Mouse (Mus musculus) layer of hippocampus, adult 9-10 months (tissue): ENCODE data around the gene Gm42417.
"Not testable (repeated sequence)": the region's sequence is repeated elsewhere in the genome, so short reads cannot be mapped to it uniquely, and the experiment has no call there.

Experiments
- DNase-seq: peaks from one replicate; pipeline ENCODE4 v3.0.0; 2022; ENCODE audit warnings: low spot score

Gene Gm42417

DNA sequence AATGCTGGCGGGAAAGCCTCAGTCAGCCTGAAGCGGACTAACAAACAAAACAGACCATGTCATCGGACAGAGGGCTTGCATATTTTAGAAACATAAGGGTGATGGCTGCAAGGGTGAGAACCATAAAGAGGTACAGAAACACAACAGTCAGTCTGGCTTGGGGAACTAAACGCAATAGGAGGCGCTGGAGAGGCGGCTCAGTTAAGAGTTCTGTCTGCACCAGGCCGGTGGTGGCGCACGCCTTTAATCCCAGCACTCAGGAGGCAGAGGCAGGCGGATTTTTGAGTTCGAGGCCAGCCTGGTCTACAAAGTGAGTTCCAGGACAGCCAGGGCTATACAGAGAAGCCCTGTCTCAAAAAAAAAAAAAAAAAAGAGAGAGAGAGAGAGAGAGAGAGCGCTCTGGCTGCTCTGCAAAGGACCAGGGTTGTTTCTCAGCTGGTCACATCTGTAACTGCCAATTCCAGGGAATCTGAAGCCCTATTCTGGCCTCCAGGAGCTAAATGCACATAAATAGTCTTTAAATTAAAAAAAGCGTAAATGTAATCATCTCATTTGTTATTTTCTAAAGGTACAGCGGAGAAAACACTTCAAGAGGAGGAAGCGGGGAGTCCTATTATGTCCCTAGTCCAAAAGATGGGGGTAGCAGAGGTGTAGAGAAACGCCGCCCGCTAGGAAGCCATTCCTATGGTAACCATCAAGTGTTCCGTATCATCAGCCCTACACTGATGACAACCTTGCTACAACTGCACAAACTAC is 6.8 kb upstream of the Gm42417 start:
- DNase-seq = no peak

DNA sequence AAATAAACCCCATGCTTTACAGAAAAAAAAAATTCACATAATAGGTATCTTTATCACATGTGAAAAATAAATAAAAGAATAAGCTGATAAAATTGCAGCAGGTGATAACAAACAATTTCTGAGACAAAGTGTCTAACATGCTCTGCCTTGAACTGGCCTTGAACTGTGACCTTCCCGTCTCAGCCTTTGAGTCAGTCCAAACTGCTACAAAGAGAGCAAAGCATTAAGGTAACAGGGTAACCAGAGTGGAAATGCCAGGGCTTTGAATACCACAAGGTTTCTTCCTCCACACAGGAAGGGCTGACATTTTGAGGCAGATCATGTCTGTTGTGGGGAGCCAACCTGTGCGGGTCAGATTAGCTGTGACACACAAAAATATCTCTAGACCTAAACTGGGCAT is 6.2 kb upstream of the Gm42417 start:
- no peak for DNase-seq

DNA sequence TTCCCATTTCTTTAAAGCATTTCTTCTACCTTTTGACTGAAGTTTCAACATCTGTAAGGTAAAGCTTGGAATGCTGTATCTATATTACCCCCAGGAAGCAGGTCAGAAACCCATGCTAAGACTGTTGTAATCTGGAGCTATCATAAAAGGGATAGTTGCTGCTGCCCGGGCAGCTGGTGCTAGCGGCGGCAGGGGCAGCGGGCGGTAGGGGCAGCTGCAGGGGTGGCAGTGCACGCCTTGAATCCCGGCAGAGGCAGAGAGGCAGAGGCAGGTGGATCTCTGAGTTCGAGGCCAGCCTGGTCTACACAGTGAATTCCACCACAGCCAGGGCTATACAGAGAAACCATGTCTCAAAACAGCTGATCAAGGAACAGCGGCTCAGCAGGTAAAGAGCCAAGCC is 3.7 kb upstream of the Gm42417 start:
- no peak for DNase-seq

DNA sequence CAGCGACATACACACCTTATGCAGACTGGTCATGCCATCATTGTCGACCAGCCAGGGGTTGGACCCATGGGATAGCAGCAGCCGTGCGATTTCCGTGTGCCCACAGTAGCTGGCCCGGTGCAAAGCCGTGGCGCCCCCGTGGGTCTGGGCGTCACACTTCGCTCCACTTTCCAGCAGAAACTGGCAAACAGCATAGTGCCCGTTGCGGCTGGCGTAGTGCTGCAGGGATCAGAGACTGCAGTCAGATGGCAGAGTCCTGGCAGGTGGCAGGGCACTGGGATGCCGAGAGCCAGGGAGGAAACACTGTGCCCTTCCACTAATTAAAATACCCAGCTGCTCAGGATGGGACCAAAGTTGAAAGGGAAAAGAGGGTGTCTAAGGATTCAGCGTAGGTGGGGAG is 2.6 kb upstream of the Gm42417 start:
- no peak for DNase-seq

DNA sequence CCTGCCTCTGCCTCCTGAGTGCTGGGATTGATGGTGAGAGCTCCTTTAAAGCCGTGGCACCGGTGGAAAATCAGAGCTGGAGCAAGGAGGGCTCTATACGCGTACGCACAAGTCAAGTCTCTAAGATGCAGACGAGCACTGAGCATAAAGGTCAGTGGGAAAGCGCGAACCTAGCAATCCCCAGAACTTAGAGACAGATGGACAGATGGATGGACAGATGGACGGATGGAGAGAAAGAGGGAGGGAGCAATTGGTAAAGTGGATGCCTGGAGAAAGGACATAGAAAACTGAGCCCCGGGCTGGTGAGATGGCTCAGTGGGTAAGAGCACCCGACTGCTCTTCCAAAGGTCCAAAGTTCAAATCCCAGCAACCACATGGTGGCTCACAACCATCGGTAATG is 1.6 kb upstream of the Gm42417 start:
- DNase-seq = no peak

DNA sequence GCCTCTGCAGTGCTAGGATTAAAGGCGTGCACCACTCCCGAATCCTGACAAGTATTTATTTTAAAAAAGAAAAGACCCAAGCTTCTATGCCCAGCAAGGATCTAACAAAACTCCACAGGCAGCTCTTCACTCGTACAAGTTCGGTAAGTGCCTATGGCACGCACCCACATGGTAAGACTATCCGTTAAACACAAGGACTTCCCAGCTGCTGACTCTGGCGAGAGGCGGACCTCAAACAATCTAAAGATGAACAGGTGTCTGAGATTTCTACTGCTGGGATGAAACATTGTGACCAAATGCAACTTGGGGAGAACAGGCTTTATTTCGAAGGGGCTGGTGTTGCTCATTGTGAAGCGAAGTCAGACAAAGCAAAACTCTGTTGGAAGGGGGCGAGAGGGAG is 903 bp upstream of the Gm42417 start:
- no peak for DNase-seq

DNA sequence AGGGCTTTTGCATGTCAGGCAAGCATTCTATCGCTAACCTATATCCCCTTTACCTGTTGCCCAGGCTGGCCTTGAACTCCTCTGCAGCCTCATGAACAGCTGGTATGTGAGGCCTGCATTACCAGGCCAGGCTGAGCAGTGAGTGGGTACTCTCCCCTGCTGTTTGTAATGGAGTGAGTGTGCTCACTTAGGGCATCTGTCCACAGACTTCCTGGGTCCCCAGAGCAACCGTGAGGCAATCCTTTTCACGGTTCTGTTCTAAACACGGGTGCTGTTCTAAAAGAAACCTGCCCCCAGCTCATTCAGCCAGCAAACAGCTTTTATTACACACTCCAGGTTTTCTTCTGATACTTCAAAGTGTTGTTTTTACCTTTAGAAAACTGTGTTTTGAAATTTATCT is 502 bp downstream of the Gm42417 start:
- no peak for DNase-seq

DNA sequence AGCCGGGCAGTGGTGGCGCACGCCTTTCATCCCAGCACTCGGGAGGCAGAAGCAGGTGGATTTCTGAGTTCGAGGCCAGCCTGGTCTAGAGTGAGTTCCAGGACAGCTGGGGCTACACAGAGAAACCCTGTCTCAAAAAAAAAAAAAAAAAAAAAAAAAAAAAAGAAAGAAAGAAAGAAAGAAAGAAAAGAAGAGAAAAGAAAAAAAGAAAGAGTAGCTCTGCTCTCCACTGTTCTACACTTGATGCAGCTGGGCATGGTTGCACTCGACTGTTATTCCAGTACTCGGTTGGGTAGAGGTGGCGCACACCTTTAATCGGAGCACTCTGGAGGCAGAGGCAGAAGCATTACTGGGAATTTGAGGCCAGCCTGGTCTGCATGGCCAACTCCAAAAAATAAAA is 2.4 kb downstream of the Gm42417 start, which contains the start of gene Ankrd23:
Gene Ankrd23 (minus strand): TSS at position 101 of the 400 bp plus-strand sequence.
- not testable (repeated sequence) for DNase-seq

DNA sequence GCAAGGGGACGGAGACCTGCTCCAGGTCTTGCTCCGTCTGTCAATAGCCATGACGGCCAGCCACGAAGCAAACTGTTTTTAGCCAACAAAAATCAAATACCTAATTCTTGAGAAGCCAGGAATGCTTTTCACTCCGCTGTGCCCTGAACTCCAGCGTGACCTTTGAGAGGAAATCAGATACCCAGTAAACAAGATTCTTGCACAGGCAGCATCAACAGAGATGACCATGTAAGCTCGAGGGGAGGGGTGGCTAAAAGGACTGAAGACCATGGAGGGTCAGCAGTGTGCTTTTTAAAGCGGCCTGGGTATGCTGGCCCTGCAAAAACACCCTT is 2.9 kb downstream of the Gm42417 start:
- DNase-seq = no peak

DNA sequence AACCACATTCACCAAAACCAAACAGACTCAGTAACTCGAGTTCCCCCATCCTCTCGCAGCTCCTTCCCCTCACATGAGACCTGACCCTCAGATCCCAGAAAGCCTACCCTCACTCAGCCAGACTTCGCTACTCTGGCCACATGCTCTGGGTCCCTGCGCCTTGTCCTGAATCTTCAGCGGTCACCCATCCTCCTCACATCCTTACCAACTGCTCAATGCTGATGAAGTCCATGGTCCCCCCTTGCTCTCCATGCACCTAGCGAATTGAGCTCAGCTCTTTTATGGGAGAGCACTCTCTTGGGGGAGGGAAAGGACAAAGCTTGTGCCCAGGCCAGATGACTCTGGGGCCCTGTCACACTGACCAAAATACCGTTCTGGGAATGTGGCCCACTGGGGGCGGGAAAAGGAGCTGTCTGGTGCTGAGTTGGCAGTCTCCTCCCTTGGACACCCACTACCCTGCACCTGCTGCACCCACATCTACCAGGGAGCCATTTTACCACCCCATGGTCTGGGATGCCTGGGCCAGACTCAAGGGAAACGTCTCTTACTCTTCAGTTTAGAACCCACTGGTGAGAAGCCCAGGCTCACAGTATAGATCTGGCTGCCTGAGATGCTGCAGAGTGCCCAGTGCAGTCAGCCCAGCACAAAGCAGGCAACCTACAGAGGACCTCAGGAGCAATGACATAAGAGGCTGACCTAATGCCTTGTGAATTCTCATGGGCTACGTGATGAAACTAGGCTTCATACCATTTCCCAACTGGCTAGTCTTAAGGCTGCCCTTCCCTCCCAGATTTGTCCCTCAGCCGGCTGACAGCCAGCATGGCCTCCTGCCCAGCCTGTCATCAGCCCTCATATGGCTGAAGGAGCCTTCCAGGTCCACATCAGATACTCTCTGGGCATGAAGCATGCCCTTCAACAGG is 3.5 kb downstream of the Gm42417 start:
- DNase-seq = no peak

DNA sequence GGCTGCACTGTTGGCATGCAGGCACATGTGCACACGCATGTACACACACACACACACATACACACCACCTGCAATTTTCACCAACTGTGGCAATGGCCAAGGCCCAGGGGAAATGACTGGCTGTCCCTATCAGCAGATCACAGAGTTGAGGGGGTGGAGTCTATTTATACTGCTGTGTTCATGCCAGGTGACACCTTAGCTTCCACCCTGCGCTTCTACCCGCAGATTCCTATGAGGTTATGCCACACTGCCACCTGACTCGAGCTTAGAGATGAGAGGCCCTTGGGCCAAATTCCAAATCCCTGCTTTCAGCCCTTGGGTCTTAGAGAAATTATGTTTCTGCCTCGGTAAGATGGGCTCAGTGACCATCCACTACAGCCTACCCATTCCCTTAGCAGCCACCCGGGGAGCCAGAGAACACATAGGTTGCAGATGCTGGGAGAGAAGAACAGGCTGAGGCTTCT is 4.6 kb downstream of the Gm42417 start:
- DNase-seq = no peak

DNA sequence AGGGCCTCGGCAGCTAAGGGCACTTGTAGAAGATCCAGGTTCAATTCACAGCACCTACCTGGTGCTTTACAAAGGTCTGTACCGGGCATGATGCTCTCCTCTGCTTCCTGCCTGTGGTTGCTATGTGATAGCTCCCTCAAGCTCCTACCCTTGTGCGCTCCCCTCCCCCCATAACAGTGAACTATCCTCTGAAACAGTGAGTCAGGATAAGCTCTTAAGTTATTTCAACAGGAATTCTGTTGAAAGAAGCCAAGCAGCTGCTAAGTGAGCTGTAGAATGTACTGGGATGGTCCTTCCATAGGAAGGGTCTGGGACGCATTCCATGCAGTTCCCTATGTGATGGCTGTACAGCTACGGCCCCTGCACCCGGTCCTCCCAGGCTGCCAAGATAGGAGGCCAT is 5.7 kb downstream of the Gm42417 start:
- DNase-seq = no peak

DNA sequence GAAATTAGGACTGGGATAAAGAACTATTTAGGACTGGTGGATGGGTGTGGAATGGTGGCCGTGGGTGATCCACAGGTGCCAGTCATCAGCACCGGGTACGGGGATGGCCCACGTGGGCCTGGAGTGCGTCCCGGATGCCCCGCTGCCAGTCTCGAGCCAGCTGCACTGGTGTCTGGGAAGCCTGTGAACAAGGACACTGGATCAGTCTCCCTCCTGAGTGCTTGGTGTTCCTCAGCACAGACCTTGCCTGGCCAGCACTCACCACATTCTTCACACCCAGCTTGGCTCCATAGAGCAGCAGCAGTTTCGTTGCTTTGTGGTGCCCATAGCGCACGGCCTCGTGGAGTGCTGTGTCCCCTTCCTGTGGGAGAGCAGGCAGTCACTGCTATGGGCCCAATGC is 7.8 kb downstream of the Gm42417 start:
- DNase-seq = no peak

DNA sequence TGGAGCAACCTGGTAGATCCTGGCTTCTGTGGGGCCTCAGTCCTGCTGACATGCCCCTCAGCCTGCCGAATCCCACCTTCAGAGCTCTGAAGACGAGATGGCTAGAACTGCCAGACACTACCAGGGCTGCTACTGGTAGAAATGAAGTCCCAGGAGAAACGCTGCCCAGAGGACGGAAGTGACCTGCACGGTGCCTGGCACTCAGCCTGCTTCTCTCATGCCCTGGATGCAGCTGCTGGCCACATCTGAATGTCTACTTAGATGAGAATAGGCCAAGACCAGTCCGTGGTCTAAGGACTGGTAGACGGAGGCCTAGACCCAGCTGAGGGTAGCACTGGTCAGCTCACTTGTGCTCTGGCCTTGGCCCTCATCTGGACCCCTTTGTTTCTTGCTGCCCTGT is 8.3 kb downstream of the Gm42417 start:
- DNase-seq = no peak

DNA sequence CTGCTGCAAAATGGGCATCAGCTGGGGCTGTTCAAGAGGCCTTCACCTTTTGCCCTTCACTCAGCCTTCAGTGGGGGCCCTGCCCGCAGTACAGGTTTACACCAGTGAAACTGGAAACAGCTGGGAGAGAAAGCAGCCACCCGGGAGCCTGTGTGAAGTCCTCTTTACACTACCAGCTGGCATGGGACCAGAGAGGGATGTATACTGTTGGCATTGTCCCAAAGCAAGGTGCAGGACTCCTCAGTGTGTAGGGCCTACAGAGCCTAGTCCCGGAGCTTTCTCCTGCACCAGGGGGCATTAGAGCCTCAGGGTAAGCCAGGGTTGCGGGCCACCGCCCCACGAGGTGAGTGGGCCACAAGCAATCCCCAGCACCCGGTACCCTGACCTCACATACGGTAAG is 8.7 kb downstream of the Gm42417 start:
- DNase-seq = no peak

DNA sequence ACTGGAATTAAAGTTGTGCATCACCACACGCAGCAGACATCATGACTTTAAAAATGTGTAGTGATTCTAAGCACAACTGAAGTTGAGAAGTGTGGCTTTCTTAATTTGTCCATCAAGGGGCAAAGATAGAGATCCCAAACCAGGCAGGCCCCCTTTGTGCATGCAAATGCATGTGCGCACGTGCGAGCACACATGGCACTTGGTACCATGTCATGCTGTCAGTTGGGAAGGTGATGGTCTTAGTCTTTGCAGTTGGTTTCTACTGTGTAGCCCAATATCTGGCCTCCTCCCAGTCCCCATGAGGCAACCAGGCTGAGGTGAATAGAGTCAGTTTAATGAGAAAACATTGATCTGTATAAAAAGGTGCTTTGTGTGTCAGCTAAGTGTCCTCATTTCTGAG is 9.4 kb downstream of the Gm42417 start:
- no peak for DNase-seq

DNA sequence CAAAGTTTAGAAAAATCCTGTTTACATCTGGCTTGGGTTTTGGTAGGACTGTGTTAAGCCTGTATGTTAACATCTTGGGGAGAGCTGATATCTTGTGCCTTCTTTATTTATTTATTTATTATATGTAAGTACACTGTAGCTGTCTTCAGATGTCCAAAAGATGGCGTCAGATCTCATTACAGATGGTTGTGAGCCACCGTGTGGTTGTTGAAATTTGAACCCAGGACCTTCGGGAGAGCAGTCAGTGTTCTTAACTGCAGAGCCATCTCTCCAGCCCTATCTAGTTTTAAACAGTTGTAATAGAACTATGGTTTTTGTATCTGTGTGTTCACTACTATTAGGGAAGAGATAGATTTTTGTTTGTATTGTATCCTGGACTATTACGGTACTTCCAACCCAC is 10.0 kb downstream of the Gm42417 start:
- no peak for DNase-seq

DNA sequence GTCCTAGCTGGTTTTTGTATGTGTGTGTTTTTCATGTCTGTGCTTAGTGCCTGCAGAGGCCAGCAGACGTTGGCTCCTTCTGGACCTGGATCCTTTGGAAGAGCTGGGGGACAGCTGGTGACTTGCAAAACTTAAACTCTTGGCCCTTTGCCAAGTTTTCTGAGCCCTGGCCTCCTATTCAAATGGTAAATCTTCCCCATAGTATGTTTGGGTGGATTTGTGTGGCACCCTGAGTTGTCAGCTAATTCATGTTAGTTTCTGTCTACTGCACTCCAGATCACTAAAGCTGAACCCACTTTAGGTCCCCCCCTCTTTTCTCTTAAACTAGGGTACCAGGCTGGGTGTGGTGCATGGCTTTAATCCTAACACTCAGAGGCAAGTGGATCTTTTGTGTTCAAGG is 10.9 kb downstream of the Gm42417 start:
- DNase-seq = no peak

DNA sequence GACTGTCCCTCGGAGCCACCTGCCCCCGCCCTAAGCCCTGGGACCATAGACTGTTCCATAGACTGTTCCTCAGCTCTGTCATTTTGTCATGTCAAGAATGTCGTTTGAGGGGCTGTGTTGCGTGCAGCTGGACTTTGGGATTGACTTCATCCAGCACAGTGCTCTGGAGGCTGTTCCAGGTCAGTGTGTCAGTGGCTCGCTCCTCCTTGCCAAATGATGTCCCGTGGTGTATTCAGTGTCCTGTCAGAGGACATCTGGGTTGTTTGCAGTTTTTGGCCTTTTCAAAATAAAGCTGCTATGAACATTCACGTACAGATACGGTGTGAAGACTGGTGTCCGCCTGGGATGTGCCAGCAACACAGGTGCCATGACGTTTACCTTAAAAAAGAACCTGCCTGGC is 12.3 kb downstream of the Gm42417 start:
- DNase-seq = no peak

DNA sequence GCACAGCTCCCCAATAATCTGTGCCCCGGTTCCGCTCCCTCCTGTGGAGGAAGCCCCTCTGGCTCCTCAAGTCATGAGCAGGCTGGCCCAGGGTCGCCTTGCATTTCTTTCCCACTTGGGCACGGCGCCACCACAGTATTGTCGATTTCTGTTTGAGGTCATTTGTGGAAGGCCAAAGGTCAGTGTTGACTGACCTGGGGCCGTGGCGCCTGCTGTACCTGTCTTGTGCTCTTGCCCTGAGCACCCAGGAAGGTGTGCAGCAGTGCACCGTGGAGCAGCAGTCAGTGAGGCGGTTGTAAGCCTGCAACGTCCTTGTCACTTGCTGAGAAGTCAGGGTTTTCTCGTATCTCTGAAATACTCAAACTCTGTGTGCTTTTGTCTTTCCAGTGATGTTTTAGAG is 13.5 kb downstream of the Gm42417 start:
- no peak for DNase-seq

DNA sequence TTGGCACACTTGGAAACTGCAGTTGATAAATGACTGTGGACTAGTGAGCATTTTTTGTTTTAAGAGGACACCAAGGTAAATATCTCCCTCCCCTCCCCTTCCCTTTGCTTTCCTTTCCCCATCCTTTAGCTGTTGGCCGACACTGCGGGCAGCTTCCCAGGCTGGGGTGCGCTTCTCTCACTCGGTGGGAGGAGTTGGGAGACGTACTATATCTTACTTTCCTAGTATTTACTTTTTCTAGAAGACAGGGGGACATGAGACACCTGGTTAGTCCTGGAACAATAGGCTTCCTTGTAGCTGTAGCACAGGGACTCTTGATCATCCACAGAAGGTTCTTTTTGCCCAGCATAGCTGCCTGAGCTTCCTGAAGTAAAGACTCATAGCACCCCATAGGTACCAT is 15.2 kb downstream of the Gm42417 start:
- no peak for DNase-seq

DNA sequence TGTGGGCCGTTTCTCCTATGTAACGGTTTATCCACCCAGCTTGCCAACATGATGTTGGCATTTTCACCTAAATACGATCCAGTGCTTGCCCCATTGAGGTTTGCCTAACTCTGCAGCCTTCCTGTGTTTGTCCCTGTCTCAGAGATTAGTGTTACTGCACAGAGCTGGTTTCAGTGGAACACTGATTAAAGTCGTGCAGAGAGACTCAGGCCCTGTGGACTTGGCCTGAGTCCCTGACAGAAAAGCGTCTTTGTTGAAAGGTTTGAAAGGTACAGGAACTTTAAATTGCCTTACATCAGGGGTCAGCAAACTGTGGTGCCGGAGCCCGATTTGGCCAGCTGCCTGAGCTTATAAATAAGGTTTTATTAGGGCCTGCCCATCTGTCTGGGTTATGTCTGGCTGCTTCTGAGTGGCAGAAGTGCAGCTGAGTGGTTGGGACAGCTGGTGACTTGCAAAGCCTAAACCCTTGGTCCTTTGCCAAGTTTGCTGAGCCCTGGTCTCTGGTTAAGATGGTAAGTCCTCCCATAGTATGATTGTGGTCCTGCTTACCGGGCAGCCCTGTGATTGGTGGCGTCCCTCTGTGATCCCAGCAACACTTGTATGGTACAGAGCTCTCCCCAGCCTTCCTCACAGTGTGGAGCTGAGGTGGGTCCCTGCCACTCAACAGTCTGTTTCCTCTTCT is 15.8 kb downstream of the Gm42417 start:
- DNase-seq = no peak

DNA sequence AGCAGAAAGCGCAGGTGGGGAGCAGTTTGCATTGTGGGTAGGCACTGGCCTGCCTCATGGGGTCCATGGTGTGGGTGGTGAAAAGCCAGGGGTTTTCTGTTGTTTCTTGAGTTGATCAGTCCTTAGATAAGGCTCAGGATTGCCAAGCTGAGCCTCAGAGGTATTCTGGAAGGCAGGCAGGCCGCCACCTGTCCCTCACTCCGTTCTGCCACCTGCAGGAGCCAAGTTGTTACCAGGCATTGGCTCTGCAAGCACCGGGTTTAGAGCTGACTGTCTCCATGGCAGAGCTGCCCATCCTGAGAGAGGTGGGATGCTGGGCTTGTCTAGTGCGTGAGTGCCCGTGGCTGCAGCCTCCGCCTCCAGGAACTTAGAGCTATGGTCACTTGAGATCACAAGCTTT is 17.0 kb downstream of the Gm42417 start:
- no peak for DNase-seq
